Mouse (Mus musculus): ENCODE measurements around the gene H2al1f.
"Not testable (repeated sequence)": the region's sequence is repeated elsewhere in the genome, so short reads cannot be mapped to it uniquely, and the experiment has no call there.

The H2al1f gene

DNA sequence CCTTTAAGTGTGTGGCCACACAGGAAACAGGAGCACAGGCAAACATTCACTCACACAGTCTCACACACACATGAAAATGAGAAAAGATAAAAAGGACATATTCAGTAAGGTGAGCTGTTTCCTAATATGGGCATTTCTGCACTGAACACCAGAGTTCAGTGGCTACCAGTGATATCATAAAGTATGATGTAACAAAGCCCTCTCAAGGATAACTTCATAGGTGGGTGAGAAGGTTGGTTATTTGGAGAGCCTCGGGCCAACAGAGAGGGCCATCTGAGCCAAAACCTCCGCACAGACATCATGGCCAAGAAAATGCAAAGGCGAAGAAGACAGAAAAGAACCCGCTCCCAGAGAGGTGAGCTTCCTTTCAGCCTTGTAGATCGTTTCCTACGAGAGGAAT, at the start of gene H2al1f:
Gene H2al1f, plus strand, starts transcription at position 301 of the 400 bp plus-strand sequence.
- DNase-seq: not testable (repeated sequence)

GRCm38 (mm10) chrX:11267791-11268190, 47.2 kb upstream of the H2al1f start:
- no peak for DNase-seq

DNA sequence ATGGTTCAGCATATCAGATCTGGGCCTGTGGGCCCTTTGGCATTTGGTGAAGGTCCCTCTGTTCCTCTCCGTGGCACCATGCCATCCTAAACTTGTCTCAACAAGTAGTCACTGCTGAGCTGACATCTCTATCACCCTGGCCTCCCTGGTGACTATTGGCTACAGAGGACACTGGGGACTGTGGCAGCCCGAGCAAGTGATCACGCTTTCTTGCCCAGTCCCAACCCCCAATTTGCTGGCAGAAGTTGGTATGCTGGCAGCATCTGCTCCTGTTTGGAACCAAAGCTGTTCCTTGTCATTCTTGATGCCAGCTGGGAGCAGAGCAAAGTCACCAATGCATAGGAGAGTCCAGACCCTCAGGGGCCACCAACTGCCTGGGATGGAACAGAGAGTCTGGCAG, 45.9 kb upstream of the H2al1f start:
- DNase-seq: peak; percentile 19

GRCm38 (mm10) chrX:11273190-11273589, 41.8 kb upstream of the H2al1f start:
- DNase-seq: no peak

DNA sequence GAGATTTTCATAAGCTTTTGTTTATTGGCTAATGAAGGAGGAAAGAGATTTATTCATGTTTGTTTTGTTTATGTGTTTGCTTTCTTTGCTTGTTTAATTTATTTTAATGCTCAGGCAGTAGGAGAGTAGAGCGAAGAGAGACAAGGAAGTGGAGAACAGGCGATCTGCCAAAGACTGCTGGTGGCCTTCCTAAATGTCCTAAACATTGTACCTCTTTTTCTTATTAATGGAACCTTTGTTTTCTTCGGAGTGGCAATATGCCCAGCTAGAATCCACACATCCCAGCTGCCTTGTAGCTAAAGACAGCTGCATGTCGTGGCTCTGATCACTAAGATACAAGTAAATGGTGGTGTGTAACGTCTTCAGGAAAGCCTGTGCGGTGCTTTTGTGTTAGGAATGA, 37.9 kb upstream of the H2al1f start:
- DNase-seq: no peak

- no peak for DNase-seq
Measured at GRCm38 (mm10) chrX:11280741-11281140, 34.2 kb upstream of the H2al1f start.

GRCm38 (mm10) chrX:11288306-11288882, 26.6 kb upstream of the H2al1f start:
- DNase-seq: no peak

- no peak for DNase-seq
Measured at GRCm38 (mm10) chrX:11289244-11289643, 25.7 kb upstream of the H2al1f start.

DNA sequence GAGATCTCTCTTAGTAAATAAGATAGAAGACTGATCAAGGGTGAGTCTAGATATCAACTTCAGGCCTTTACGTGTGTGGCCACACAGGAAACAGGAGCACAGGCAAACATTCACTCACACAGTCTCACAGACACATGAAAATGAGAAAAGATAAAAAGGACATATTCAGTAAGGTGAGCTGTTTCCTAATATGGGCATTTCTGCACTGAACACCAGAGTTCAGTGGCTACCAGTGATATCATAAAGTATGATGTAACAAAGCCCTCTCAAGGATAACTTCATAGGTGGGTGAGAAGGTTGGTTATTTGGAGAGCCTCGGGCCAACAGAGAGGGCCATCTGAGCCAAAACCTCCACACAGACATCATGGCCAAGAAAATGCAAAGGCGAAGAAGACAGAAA, 16.0 kb upstream of the H2al1f start, which contains the start of gene H2al1a:
Gene H2al1a, plus strand, starts transcription at position 301 of the 400 bp plus-strand sequence.
- DNase-seq: not testable (repeated sequence)

DNA sequence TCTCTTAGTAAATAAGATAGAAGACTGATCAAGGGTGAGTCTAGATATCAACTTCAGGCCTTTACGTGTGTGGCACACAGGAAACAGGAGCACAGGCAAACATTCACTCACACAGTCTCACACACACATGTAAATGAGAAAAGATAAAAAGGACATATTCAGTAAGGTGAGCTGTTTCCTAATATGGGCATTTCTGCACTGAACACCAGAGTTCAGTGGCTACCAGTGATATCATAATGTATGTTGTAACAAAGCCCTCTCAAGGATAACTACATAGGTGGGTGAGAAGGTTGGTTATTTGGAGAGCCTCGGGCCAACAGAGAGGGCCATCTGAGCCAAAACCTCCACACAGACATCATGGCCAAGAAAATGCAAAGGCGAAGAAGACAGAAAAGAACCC, 12.8 kb upstream of the H2al1f start, which contains the start of gene H2al1b:
Gene H2al1b, plus strand, starts transcription at position 301 of the 400 bp plus-strand sequence.
- not testable (repeated sequence) for DNase-seq

DNA sequence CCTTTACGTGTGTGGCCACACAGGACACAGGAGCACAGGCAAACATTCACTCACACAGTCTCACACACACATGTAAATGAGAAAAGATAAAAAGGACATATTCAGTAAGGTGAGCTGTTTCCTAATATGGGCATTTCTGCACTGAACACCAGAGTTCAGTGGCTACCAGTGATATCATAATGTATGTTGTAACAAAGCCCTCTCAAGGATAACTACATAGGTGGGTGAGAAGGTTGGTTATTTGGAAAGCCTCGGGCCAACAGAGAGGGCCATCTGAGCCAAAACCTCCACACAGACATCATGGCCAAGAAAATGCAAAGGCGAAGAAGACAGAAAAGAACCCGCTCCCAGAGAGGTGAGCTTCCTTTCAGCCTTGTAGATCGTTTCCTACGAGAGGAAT, 9.6 kb upstream of the H2al1f start, which contains the start of gene H2al1c:
Gene H2al1c, plus strand, starts transcription at position 301 of the 400 bp plus-strand sequence.
- not testable (repeated sequence) for DNase-seq

DNA sequence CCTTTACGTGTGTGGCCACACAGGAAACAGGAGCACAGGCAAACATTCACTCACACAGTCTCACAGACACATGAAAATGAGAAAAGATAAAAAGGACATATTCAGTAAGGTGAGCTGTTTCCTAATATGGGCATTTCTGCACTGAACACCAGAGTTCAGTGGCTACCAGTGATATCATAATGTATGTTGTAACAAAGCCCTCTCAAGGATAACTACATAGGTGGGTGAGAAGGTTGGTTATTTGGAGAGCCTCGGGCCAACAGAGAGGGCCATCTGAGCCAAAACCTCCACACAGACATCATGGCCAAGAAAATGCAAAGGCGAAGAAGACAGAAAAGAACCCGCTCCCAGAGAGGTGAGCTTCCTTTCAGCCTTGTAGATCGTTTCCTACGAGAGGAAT, 6.4 kb upstream of the H2al1f start, which contains the start of gene H2al1d:
Gene H2al1d, plus strand, starts transcription at position 301 of the 400 bp plus-strand sequence.
- not testable (repeated sequence) for DNase-seq

DNA sequence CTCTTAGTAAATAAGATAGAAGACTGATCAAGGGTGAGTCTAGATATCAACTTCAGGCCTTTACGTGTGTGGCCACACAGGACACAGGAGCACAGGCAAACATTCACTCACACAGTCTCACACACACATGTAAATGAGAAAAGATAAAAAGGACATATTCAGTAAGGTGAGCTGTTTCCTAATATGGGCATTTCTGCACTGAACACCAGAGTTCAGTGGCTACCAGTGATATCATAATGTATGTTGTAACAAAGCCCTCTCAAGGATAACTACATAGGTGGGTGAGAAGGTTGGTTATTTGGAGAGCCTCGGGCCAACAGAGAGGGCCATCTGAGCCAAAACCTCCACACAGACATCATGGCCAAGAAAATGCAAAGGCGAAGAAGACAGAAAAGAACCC, 3.3 kb upstream of the H2al1f start, which contains the start of gene H2al1e:
Gene H2al1e, plus strand, starts transcription at position 301 of the 400 bp plus-strand sequence.
- DNase-seq: not testable (repeated sequence)

DNA sequence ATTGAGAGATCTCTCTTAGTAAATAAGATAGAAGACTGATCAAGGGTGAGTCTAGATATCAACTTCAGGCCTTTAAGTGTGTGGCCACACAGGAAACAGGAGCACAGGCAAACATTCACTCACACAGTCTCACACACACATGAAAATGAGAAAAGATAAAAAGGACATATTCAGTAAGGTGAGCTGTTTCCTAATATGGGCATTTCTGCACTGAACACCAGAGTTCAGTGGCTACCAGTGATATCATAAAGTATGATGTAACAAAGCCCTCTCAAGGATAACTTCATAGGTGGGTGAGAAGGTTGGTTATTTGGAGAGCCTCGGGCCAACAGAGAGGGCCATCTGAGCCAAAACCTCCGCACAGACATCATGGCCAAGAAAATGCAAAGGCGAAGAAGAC, 3.0 kb downstream of the H2al1f start, which contains the start of gene H2al1g:
Gene H2al1g, plus strand, starts transcription at position 301 of the 400 bp plus-strand sequence.
- not testable (repeated sequence) for DNase-seq

DNA sequence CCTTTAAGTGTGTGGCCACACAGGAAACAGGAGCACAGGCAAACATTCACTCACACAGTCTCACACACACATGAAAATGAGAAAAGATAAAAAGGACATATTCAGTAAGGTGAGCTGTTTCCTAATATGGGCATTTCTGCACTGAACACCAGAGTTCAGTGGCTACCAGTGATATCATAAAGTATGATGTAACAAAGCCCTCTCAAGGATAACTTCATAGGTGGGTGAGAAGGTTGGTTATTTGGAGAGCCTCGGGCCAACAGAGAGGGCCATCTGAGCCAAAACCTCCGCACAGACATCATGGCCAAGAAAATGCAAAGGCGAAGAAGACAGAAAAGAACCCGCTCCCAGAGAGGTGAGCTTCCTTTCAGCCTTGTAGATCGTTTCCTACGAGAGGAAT, 6.2 kb downstream of the H2al1f start, which contains the start of gene H2al1h:
Gene H2al1h, plus strand, starts transcription at position 301 of the 400 bp plus-strand sequence.
- DNase-seq: not testable (repeated sequence)

GRCm38 (mm10) chrX:11324359-11324758, 9.4 kb downstream of the H2al1f start, which contains the start of gene H2al1i:
TSS of gene H2al1i (plus strand) at chrX:11324659.
- DNase-seq: not testable (repeated sequence)

GRCm38 (mm10) chrX:11327522-11327921, 12.6 kb downstream of the H2al1f start, which contains the start of gene H2al1j:
TSS of gene H2al1j (plus strand) at chrX:11327822.
- not testable (repeated sequence) for DNase-seq

DNA sequence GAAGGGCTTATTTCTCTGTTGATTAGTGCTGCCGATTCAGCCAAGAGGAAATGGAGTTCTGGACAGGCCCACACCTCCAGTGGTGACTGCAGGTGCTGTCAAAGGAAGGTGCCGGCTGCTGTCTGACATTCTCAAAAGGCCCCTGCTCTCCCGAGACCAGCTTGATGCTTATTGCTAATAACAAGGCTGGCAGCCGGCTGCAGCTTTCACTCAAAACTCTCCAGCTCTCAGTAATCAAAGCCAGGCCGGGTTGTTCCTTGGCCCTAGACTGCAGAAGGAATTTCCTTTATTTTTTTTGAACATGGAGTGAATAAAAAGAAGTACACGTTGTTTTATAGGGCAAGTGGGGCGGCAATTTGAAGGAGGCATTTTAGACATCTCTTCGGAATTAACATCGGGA, 30.8 kb downstream of the H2al1f start:
- DNase-seq: peak; percentile 19 to 29

- peak; percentile 24 to 48 for DNase-seq
Measured at GRCm38 (mm10) chrX:11346756-11347155, 31.8 kb downstream of the H2al1f start.

DNA sequence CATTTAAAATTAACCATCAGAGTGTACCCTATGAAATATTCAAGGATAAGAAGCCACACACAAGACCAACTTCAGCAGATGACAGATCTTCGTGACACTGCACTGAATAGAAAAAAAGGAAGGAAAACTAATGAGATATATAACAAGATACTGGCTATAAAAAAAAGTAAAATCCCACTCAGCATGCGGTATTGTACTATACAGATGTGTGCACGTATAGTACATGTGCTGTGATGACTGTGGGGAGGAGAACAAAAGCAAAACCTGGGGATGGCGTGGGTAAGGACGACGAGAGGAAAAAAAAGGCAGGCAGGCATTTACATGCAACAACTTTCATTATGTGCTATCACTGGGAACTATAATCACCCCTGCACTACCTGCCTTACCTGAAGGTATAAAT, 45.9 kb downstream of the H2al1f start:
- DNase-seq: no peak

DNA sequence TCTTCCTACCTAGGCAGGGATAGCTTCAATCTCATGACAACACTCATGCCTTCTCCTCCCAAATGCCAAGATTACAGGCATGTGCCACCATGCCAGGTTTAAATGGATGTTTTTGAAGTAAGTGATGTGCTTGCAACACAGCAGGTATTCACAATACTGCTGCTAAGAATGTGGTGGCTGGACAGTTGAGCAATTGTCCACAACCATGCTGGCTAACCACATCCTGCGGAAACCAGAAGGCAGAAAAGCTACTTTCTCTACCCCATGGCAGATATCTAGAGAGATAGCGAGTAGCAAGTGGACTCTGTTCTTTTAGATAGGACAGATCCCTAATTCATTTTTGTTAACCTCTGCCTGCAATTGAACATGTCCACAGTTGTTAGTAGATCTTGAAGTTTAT, 46.3 kb downstream of the H2al1f start:
- no peak for DNase-seq

DNA sequence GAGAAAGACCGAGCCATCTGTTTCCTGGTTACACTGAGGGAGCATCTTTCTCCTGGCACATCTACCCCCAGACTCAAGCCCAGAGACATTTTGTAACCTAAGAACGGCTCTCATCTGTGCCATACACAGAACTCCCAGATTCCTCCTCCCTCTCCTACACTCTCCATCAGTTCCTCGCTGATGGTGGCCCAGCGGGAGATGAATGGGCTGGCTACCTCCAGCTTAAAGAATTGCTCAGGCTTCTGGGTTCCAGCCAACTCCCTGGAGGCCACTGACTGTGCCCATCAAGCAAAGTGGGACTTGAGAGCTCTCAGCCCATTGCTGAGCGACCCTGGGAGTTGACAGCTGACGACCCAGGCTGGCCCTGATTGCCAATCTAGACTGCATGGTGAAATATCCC, 48.9 kb downstream of the H2al1f start:
- peak; percentile 53 to 70 for DNase-seq
